Mouse (Mus musculus) myocyte (in vitro differentiated cells): ENCODE data around the gene Coro1c. TPM values are rescaled to one million over a fixed set of nuclear protein-coding genes. Genes with fewer than 3 reads are reported as not detected.
A peak's percentile ranks its signal among the peaks of the same experiment; 100 is the strongest.

Source experiments
- H3K27me3 ChIP-seq: one replicate; pipeline ENCODE4 v1.6.1; 2011; ENCODE audit not compliant: control insufficient read depth, insufficient read depth, insufficient read length
- H3K36me3 ChIP-seq: one replicate; pipeline ENCODE4 v1.6.1; 2011; ENCODE audit not compliant: control insufficient read depth, insufficient read depth
- H3K4me2 ChIP-seq: one replicate; pipeline ENCODE4 v1.6.1; 2011; ENCODE audit warnings: low read depth, control low read depth
- H3K4me3 ChIP-seq: one replicate; pipeline ENCODE4 v1.5.1; 2011; ENCODE audit warnings: mild to moderate bottlenecking, control low read depth, moderate library complexity
- H3K79me2 ChIP-seq: one replicate; pipeline ENCODE4 v1.6.1; 2011; ENCODE audit not compliant: control insufficient read depth, insufficient read depth
- H3ac ChIP-seq: one replicate; pipeline ENCODE4 v1.6.1; 2011; ENCODE audit not compliant: control insufficient read depth, insufficient read length
- CEBPB ChIP-seq: IDR thresholded peaks from 2 replicates; pipeline ENCODE4 v1.6.1; 2011; ENCODE audit warnings: mild to moderate bottlenecking, moderate library complexity; ENCODE audit not compliant: poor library complexity, insufficient read depth, severe bottlenecking
- E2F4 ChIP-seq: IDR thresholded peaks from one replicate; pipeline ENCODE4 v1.6.1; 2011; ENCODE audit warnings: mild to moderate bottlenecking, control low read depth, moderate library complexity; ENCODE audit not compliant: insufficient read depth
- MAX ChIP-seq: IDR thresholded peaks from one replicate; pipeline ENCODE4 v1.6.1; 2011; ENCODE audit warnings: low read depth, mild to moderate bottlenecking, control low read depth
- MYOD1 ChIP-seq, 3 experiments: IDR thresholded peaks; one replicate each; pipeline ENCODE4 v1.6.1; 2011; ENCODE audit warnings: control low read depth in 2 of 3, low read depth in 2 of 3, mild to moderate bottlenecking in 2 of 3, moderate library complexity in 1 of 3; ENCODE audit not compliant: insufficient read length in 2 of 3, control insufficient read depth in 1 of 3
- MYOG ChIP-seq, 3 experiments: IDR thresholded peaks; one replicate each; pipeline ENCODE4 v1.6.1; 2011; ENCODE audit warnings: control low read depth in 2 of 3, low read depth in 2 of 3, mild to moderate bottlenecking in 2 of 3; ENCODE audit not compliant: insufficient read length in 2 of 3, control insufficient read depth in 1 of 3, insufficient read depth in 1 of 3
- POLR2A ChIP-seq: IDR thresholded peaks from one replicate; pipeline ENCODE4 v1.6.1; 2011; ENCODE audit warnings: low read depth, mild to moderate bottlenecking, control low read depth, moderate library complexity; ENCODE audit not compliant: insufficient read length
- POLR2AphosphoS2 ChIP-seq: IDR thresholded peaks from one replicate; pipeline ENCODE4 v1.6.1; 2011; ENCODE audit warnings: low read depth, control low read depth; ENCODE audit not compliant: insufficient read length
- REST ChIP-seq: IDR thresholded peaks from one replicate; pipeline ENCODE4 v1.6.1; 2011; ENCODE audit warnings: mild to moderate bottlenecking, control low read depth, moderate library complexity; ENCODE audit not compliant: insufficient read depth, insufficient read length
- SRF ChIP-seq: IDR thresholded peaks from one replicate; pipeline ENCODE4 v1.6.1; 2011; ENCODE audit warnings: low read depth; ENCODE audit not compliant: control insufficient read depth, insufficient read length
- TCF12 ChIP-seq: IDR thresholded peaks from one replicate; pipeline ENCODE4 v1.6.1; 2011; ENCODE audit warnings: mild to moderate bottlenecking, control low read depth; ENCODE audit not compliant: poor library complexity, insufficient read depth, severe bottlenecking
- TCF3 ChIP-seq: IDR thresholded peaks from one replicate; pipeline ENCODE4 v1.6.1; 2011; ENCODE audit warnings: low read depth, control low read depth; ENCODE audit not compliant: insufficient read length
- USF1 ChIP-seq: IDR thresholded peaks from one replicate; pipeline ENCODE4 v1.6.1; 2011; ENCODE audit warnings: low read depth, mild to moderate bottlenecking, control low read depth, moderate library complexity
- polyA plus RNA-seq: library from polyadenylated mRNA; unstranded; fragments of >200 nt; fragmentation: generic; extraction: Trizol; gene quantifications from one replicate; pipeline ENCODE4 v1.2.1, GENCODE M21; 2012; ENCODE audit warnings: missing spikeins

Gene Coro1c
- polyA plus RNA-seq, 1 experiment: 58.9 TPM

- H3K4me2 ChIP-seq: peak overlapping the region; percentile 44
- no peak for TF ChIP-seq MAX
- no peak for TF ChIP-seq SRF
- peak; percentile 44 for TF ChIP-seq TCF12
- TF ChIP-seq USF1: no peak
- 0 out of 2 replicates have a peak, but pooled peaks have one; percentile 12 for TF ChIP-seq CEBPB
- no peak for TF ChIP-seq TCF3
- peak; percentile 28 for TF ChIP-seq POLR2A
- no peak for TF ChIP-seq REST
- TF ChIP-seq MYOD1 (IDR thresholded peaks at IDR 0.05; ENCODE audit: control insufficient read depth in 1 of 3, insufficient read length in 2 of 3, low read depth in 2 of 3): peak; percentile 2 to 90 (median 68)
- TF ChIP-seq MYOG (IDR thresholded peaks at IDR 0.05; ENCODE audit: control insufficient read depth in 1 of 3, insufficient read depth in 1 of 3, insufficient read length in 2 of 3, low read depth in 2 of 3): peak; percentile 73 to 94 (median 90)
- TF ChIP-seq POLR2AphosphoS2: peak; percentile 9
- no peaks in the 10 kb centered on the region for H3K36me3 ChIP-seq
- H3ac ChIP-seq: no peak overlapping the region
- no peak overlapping the region for H3K4me3 ChIP-seq
- H3K27me3 ChIP-seq: no peaks in the 10 kb centered on the region
- peaks cover 76% of the 10 kb centered on the region for H3K79me2 ChIP-seq
Measured at GRCm38 (mm10) chr5:113871903-113872548, 36.5 kb downstream of the Coro1c start.

GRCm38 (mm10) chr5:113870393-113871040, 38.0 kb downstream of the Coro1c start:
- TF ChIP-seq MYOG (IDR thresholded peaks at IDR 0.05; ENCODE audit: control insufficient read depth in 1 of 3, insufficient read depth in 1 of 3, insufficient read length in 2 of 3, low read depth in 2 of 3): peak in 1 of 3 experiments; percentile 74
- TF ChIP-seq MYOD1 (IDR thresholded peaks at IDR 0.05; ENCODE audit: control insufficient read depth in 1 of 3, insufficient read length in 2 of 3, low read depth in 2 of 3): peak in 1 of 3 experiments; percentile 82
- TF ChIP-seq E2F4: no peak
- Histone ChIP-seq H3K4me3 (no peak overlapping the region), H3K79me2 (peaks cover 73% of the 10 kb centered on the region), H3K27me3 (no peaks in the 10 kb centered on the region), H3K4me2 (no peak overlapping the region), H3K36me3 (no peaks in the 10 kb centered on the region), H3ac (no peak overlapping the region)

GRCm38 (mm10) chr5:113869132-113869531, 39.4 kb downstream of the Coro1c start:
- peak overlapping the region; percentile 51 for H3K4me2 ChIP-seq
- no peak overlapping the region for H3ac ChIP-seq
- no peak overlapping the region for H3K4me3 ChIP-seq
- TF ChIP-seq POLR2A (no peak), SRF (no peak), E2F4 (no peak), TCF12 (no peak), CEBPB (no peak), MYOG (IDR thresholded peaks at IDR 0.05; ENCODE audit: control insufficient read depth in 1 of 3, insufficient read depth in 1 of 3, insufficient read length in 2 of 3, low read depth in 2 of 3) (peak in 2 of 3 experiments; percentile 64 to 75), MAX (no peak), POLR2AphosphoS2 (no peak), USF1 (no peak), MYOD1 (IDR thresholded peaks at IDR 0.05; ENCODE audit: control insufficient read depth in 1 of 3, insufficient read length in 2 of 3, low read depth in 2 of 3) (peak in 2 of 3 experiments; percentile 82 to 95), TCF3 (no peak), REST (no peak)
- no peaks in the 10 kb centered on the region for H3K27me3 ChIP-seq
- peaks cover 70% of the 10 kb centered on the region for H3K79me2 ChIP-seq
- H3K36me3 ChIP-seq: peaks cover 7% of the 10 kb centered on the region

GRCm38 (mm10) chr5:113864992-113865391, 43.6 kb downstream of the Coro1c start:
- H3K27me3 ChIP-seq: no peaks in the 10 kb centered on the region
- TF ChIP-seq TCF3 (no peak), SRF (no peak), MYOG (IDR thresholded peaks at IDR 0.05; ENCODE audit: control insufficient read depth in 1 of 3, insufficient read depth in 1 of 3, insufficient read length in 2 of 3, low read depth in 2 of 3) (no peak), MYOD1 (IDR thresholded peaks at IDR 0.05; ENCODE audit: control insufficient read depth in 1 of 3, insufficient read length in 2 of 3, low read depth in 2 of 3) (no peak), TCF12 (no peak), POLR2AphosphoS2 (no peak), E2F4 (no peak), USF1 (no peak), MAX (no peak), CEBPB (no peak), POLR2A (no peak), REST (no peak)
- H3K79me2 ChIP-seq: peaks cover 77% of the 10 kb centered on the region
- H3ac ChIP-seq: no peak overlapping the region
- H3K4me2 ChIP-seq: no peak overlapping the region
- peaks cover 15% of the 10 kb centered on the region for H3K36me3 ChIP-seq
- no peak overlapping the region for H3K4me3 ChIP-seq

- Histone ChIP-seq H3K36me3 (peaks cover 15% of the 10 kb centered on the region), H3K4me2 (no peak overlapping the region)
Measured at GRCm38 (mm10) chr5:113863994-113864393, 44.6 kb downstream of the Coro1c start.

More at GRCm38 (mm10) chr5:113863994-113864393, 44.6 kb downstream of the Coro1c start:
- Histone ChIP-seq H3K27me3 (no peaks in the 10 kb centered on the region), H3ac (no peak overlapping the region), H3K79me2 (peaks cover 75% of the 10 kb centered on the region), H3K4me3 (no peak overlapping the region)
- TF ChIP-seq POLR2A (no peak), MYOG (IDR thresholded peaks at IDR 0.05; ENCODE audit: control insufficient read depth in 1 of 3, insufficient read depth in 1 of 3, insufficient read length in 2 of 3, low read depth in 2 of 3) (no peak), CEBPB (no peak)
